Mouse (Mus musculus) heart, postnatal 25 days (tissue): Measurements from ENCODE around the gene Mrgprd. TPM values are rescaled to one million over a fixed set of nuclear protein-coding genes. Genes with fewer than 3 reads are reported as not detected.

ENCODE experiments used
- DNase-seq: peaks from one replicate; pipeline ENCODE4 v3.0.0; 2022; ENCODE audit warnings: low spot score
- intact Hi-C: fragments of 180-260 bp; cut with DNase I; formaldehyde crosslinking; loops from one replicate; pipeline ENCODE4 v1.15.1; 2025
- total RNA-seq, 2 experiments: library from RNA; stranded (reverse); gene quantifications; 2 replicates each; pipeline ENCODE4 v1.2.3; 2021

Mrgprd gene
- total RNA-seq, 2 experiments from 2014 or later, result not detected

DNA sequence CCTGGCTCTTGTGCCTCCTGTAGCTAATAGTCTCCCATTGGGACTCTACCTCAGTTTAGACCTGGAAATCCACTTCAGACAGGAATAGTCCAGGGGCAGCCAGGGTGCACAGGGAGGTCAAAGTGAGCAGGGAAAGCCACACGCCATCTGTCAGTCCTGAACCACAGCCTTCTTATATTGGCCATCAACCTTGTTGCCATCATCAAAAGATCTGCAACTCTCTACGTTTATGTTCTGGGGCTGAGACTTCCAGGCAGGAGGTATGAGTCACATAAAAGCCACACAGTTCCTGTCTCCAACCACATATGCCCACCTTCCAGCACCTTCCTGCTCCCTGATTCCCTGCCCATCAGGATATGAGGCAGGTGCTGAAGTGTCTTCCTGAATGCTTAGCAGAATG is 23.3 kb downstream of the Mrgprd start:
- DNase-seq, result no peak
- intact Hi-C loops, result no loop called here

DNA sequence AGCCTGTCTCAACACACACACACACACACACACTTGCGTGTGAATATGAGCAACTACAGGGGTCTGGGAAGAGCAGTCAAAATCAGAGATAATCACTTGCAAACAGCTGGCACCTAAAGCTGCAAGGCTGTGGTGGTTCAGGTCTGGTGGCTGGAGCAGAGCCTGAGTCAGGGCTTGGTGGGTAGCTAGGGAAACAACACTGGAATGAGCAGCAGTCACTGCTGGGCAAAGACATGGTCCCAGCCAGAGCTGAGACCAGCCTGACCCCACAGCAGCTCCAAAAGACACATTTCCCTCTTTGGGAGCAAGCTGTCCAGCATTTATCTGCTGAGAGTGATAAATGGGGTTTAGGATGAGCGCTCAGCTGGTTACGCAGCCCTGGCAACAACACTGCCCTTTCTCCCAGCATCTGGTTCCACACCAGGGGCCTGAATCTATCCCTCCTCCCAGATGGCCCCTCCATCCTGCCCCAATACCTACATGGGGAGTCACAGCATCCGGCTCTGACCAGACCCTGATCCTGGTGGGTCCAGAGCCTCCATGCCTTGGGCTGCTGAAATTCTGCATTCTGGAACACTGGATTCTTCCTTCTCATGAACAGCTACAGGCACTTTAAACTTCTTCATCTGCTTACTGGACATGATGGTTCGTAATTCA is 25.7 kb downstream of the Mrgprd start:
- intact Hi-C loops, result no loop called here

More for the DNA sequence above, 25.7 kb downstream of the Mrgprd start:
- no peak for DNase-seq

Other genes with a start within 250 kb of the Mrgprd start
- gene 1810010D01Rik, start 106.7 kb upstream of the Mrgprd start, total RNA-seq, result not detected
- gene Tpcn2, start 30.8 kb upstream of the Mrgprd start, total RNA-seq, result 1 to 10 TPM; 3.0 to 4.2 TPM
- gene Mrgprf, start 14.0 kb upstream of the Mrgprd start, total RNA-seq, result 1 to 10 TPM; 4.3 to 5.5 TPM